Mouse (Mus musculus): ENCODE data around the gene Kif22. TPM values are rescaled to one million over a fixed set of nuclear protein-coding genes. Genes with fewer than 3 reads are reported as not detected.
A peak's percentile ranks its signal among the peaks of the same experiment; 100 is the strongest.

Kif22 gene
- polyA plus RNA-seq, 2 experiments: 60.1 to 101 TPM

DNA sequence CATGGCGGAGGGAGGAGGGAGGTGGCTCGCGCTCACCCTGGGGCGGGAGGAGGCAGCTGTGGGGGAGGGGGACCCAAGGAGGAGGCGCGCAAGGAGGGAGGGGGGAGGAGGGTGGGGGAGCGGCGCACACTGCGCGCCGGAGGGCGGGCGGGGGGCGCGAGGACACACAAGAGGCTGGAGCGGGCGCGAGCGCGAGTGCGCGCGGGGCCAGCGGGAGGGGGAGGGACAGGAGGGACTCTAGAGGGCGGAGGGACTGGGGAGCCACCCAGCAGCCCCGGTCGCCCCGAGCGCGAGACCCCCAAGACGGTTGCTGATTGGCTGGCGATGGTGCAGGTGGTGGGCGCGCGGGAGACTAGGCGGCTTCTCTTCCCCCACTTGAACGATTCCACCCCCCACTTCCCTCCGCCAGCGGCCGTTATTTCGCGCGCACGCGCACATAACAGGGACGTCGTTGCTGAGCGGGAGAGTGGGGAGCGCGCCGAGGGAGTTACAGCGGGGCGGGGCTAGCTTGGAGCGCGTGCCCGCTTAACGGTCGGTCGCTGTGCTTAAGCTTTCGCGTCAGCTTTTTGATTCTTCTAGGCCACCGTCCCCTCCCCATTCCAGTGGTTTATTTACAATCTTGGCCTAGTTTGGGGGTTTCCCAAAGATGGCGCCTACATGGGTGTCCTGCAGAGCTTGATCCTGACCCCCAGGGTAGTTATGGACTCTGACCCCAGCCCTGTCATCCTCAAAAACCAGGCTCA is 15.1 kb downstream of the Kif22 start, which contains the start of gene Maz:
Maz (minus strand) TSS at position 54 of the 743 bp plus-strand sequence.
- H3K27me3 ChIP-seq (ENCODE audit: control insufficient read depth, insufficient read depth, low read length): no peaks in the 10 kb centered on the region
- 1% methylated on average over 44 of the region's 63 CpGs for WGBS (ENCODE audit: insufficient replicate concordance)
- ATAC-seq (ENCODE audit: insufficient read depth): peak; percentile 78
- DNase-seq (ENCODE audit: low read depth in 3 of 3, low spot score in 3 of 3): peak; percentile 97 to 98 (median 97)
- TF ChIP-seq CTCF (IDR thresholded peaks at IDR 0.05; ENCODE audit: low read depth): no peak
- TF ChIP-seq EP300 (IDR thresholded peaks at IDR 0.05; ENCODE audit: low read depth): peak; percentile 61
- H3K9me3 ChIP-seq (ENCODE audit: control insufficient read depth, low read length): no peaks in the 10 kb centered on the region
- peaks cover 73% of the 10 kb centered on the region for H3K36me3 ChIP-seq (replicated peaks; ENCODE audit: control insufficient read depth, insufficient read depth, low read depth)
- H3K4me3 ChIP-seq (ENCODE audit: insufficient read depth in 1 of 2, low read depth in 2 of 2, low read length in 2 of 2): peak within 1 kb of the TSS; percentile 66 to 95
- H3K27ac ChIP-seq: peak within 1 kb of the TSS; percentile 89
- H3K4me1 ChIP-seq (replicated peaks; ENCODE audit: control insufficient read depth in 2 of 2, insufficient read depth in 2 of 2, low read length in 1 of 2): peaks cover 35 to 36% of the 10 kb centered on the region in 2 experiments
- H3K4me2 ChIP-seq (ENCODE audit: low read depth): peak within 1 kb of the TSS; percentile 76
- H3K9ac ChIP-seq (replicated peaks): peak within 1 kb of the TSS; percentile 96

GRCm38 (mm10) chr7:127026616-127026983 is 15.7 kb downstream of the Kif22 start:
- peak; percentile 46 for ATAC-seq (ENCODE audit: insufficient read depth)
- peak overlapping the region; percentile 76 for H3K4me2 ChIP-seq (ENCODE audit: low read depth)
- H3K9me3 ChIP-seq (ENCODE audit: control insufficient read depth, low read length): no peaks in the 10 kb centered on the region
- H3K9ac ChIP-seq (replicated peaks): peak overlapping the region; percentile 96
- TF ChIP-seq EP300 (IDR thresholded peaks at IDR 0.05; ENCODE audit: low read depth) (no peak), CTCF (IDR thresholded peaks at IDR 0.05; ENCODE audit: low read depth) (no peak)
- peak; percentile 68 to 71 (median 69) for DNase-seq (ENCODE audit: low read depth in 3 of 3, low spot score in 3 of 3)
- peak overlapping the region; percentile 89 for H3K27ac ChIP-seq
- H3K36me3 ChIP-seq (replicated peaks; ENCODE audit: control insufficient read depth, insufficient read depth, low read depth): peaks cover 69% of the 10 kb centered on the region
- H3K4me1 ChIP-seq (replicated peaks; ENCODE audit: control insufficient read depth in 2 of 2, insufficient read depth in 2 of 2, low read length in 1 of 2): peaks cover 38 to 40% of the 10 kb centered on the region in 2 experiments
- WGBS (ENCODE audit: insufficient replicate concordance): 0% methylated on average over 28 of the region's 48 CpGs
- no peaks in the 10 kb centered on the region for H3K27me3 ChIP-seq (ENCODE audit: control insufficient read depth, insufficient read depth, low read length)
- peak overlapping the region; percentile 66 to 95 for H3K4me3 ChIP-seq (ENCODE audit: insufficient read depth in 1 of 2, low read depth in 2 of 2, low read length in 2 of 2)

- Histone ChIP-seq H3K4me2 (ENCODE audit: low read depth) (peak overlapping the region; percentile 76), H3K9me3 (ENCODE audit: control insufficient read depth, low read length) (no peaks in the 10 kb centered on the region), H3K27ac (peak overlapping the region; percentile 89), H3K9ac (replicated peaks) (peak overlapping the region; percentile 96), H3K36me3 (replicated peaks; ENCODE audit: control insufficient read depth, insufficient read depth, low read depth) (peaks cover 65% of the 10 kb centered on the region), H3K4me1 (replicated peaks; ENCODE audit: control insufficient read depth in 2 of 2, insufficient read depth in 2 of 2, low read length in 1 of 2) (peaks cover 38 to 40% of the 10 kb centered on the region in 2 experiments), H3K4me3 (ENCODE audit: insufficient read depth in 1 of 2, low read depth in 2 of 2, low read length in 2 of 2) (peak overlapping the region; percentile 66 to 95), H3K27me3 (ENCODE audit: control insufficient read depth, insufficient read depth, low read length) (no peaks in the 10 kb centered on the region)
- 0% methylated on average over 29 of the region's 48 CpGs for whole genome bisulfite sequencing (ENCODE audit: insufficient replicate concordance)
- ATAC-seq (ENCODE audit: insufficient read depth) (peak; percentile 42), DNase-seq (ENCODE audit: low read depth in 3 of 3, low spot score in 3 of 3) (peak in 1 of 3 experiments; percentile 44)
- TF ChIP-seq CTCF (IDR thresholded peaks at IDR 0.05; ENCODE audit: low read depth) (peak; percentile 12; the same call in 1 of the 2 replicates), EP300 (IDR thresholded peaks at IDR 0.05; ENCODE audit: low read depth) (no peak)
Observed at GRCm38 (mm10) chr7:127026161-127026600, 16.1 kb downstream of the Kif22 start.

DNA sequence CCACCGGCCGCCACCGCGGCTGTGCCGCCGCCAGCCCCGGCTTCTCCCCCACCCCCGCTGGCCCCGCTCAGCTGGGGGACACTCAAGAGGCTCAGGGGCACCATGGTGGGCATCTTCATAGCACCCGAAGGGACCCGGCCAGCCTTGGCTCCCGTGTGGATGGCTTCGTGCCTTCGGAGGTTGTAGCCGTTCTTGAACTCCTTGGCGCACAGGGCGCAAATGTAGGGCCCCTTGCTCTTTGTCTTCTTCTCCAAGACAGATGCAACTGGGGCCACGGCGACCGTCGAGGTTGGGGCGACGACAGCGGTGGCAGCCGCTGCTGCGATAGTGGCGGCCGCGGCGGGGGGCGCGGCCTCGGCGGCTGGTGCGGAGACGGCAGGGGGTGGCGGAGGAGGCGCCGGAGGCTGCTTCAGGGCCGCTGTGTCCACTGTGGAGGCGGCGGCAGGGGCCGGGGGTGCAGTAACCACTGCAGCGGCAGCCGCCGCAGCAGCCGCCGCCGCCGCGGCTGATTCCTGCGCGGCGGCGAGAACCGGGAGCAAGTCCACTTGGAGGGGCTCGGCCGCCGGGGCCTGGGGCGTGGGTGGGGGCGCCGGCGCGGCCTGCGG is 16.6 kb downstream of the Kif22 start:
- H3K4me1 ChIP-seq (replicated peaks; ENCODE audit: control insufficient read depth in 2 of 2, insufficient read depth in 2 of 2, low read length in 1 of 2): peaks cover 34 to 38% of the 10 kb centered on the region in 2 experiments
- DNase-seq (ENCODE audit: low read depth in 3 of 3, low spot score in 3 of 3) (no peak), ATAC-seq (ENCODE audit: insufficient read depth) (0 out of 2 replicates have a peak, but pooled peaks have one; percentile 1)
- H3K9me3 ChIP-seq (ENCODE audit: control insufficient read depth, low read length): no peaks in the 10 kb centered on the region
- no peak for TF ChIP-seq EP300 (IDR thresholded peaks at IDR 0.05; ENCODE audit: low read depth)
- TF ChIP-seq CTCF (IDR thresholded peaks at IDR 0.05; ENCODE audit: low read depth): no peak
- no peaks in the 10 kb centered on the region for H3K27me3 ChIP-seq (ENCODE audit: control insufficient read depth, insufficient read depth, low read length)
- WGBS (ENCODE audit: insufficient replicate concordance): under 1% methylated on average over 61 of the region's 65 CpGs
- peak overlapping the region; percentile 76 for H3K4me2 ChIP-seq (ENCODE audit: low read depth)
- peak overlapping the region; percentile 66 to 95 for H3K4me3 ChIP-seq (ENCODE audit: insufficient read depth in 1 of 2, low read depth in 2 of 2, low read length in 2 of 2)
- H3K27ac ChIP-seq: peak overlapping the region; percentile 89
- H3K9ac ChIP-seq (replicated peaks): peak overlapping the region; percentile 96
- H3K36me3 ChIP-seq (replicated peaks; ENCODE audit: control insufficient read depth, insufficient read depth, low read depth): peaks cover 59% of the 10 kb centered on the region

Measured in liver, embryonic 14.5 days (tissue).